8 mouse cellular contexts compared by ENCODE assay signal in the genomic region with DNA sequence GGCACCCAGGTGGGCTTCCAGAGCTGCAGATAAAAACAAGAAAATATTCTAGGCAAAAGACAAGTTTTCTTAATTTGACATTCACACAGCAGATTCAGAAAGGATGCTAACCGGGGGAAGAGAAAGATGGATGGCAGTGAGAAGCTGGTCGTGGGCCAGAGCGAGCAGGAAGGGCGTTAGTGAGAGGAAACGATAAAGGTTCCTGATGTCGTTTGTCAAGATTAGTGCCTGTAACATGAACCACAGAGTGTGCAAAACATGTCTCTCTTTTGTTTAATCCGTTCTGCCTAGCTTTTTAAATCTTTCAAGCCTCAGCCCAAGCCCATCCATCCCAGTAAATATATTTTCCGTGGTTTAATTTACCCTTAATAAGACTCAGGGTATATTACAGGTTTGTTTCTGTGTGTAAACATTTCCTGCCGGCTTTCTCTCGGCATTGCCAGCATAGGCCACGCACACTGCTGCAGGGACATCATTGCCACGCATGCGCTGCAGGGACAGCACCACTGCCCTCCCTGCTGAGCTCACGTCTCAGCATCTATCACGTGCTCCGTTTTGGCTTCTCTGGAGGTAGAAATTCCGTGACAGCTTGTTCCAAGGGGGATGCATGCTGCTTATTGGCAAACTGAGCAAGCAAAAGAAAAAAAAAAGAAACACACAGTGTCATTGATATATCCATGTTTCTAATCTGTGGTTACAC.
DNase-seq lines count a peak whose midpoint lies in the region; ATAC-seq and TF ChIP-seq lines count a peak whose summit lies in the region.

No protein-coding gene starts in this region.

- no peaks in the 10 kb centered on the region for H3K9me3 ChIP-seq in forebrain, postnatal 0 days (ENCODE audit: low read length)
- no peaks in the 10 kb centered on the region for H3K9me3 ChIP-seq in liver, embryonic 16.5 days (replicated peaks; ENCODE audit: control insufficient read depth, low read length)

- DNase-seq in adrenal gland, postnatal 14 days = peak; percentile 46
- DNase-seq in adrenal gland, postnatal 25 days = no peak
- peak; percentile 84 for DNase-seq in forebrain, postnatal 0 days
- DNase-seq in kidney, postnatal 10 days = peak; percentile 64
- DNase-seq in urinary bladder, adult 2 months (ENCODE audit: low spot score) = no peak

- H3K27me3 ChIP-seq in forebrain, postnatal 0 days (ENCODE audit: insufficient read depth, low read length) = no peaks in the 10 kb centered on the region
- H3K27me3 ChIP-seq in liver, embryonic 16.5 days (ENCODE audit: control insufficient read depth, insufficient read depth, low read depth, low read length) = no peaks in the 10 kb centered on the region

- H3K36me3 ChIP-seq in forebrain, postnatal 0 days (ENCODE audit: insufficient read depth) = no peaks in the 10 kb centered on the region
- H3K36me3 ChIP-seq in liver, embryonic 16.5 days (ENCODE audit: control insufficient read depth, insufficient read depth) = no peaks in the 10 kb centered on the region

- no peak overlapping the region for H3K4me2 ChIP-seq in forebrain, postnatal 0 days (ENCODE audit: low read depth)
- H3K4me2 ChIP-seq in liver, embryonic 16.5 days (ENCODE audit: low read depth, low read length) = no peak overlapping the region

- peak; percentile 55 for ATAC-seq in CD4-positive, CD25-positive, alpha-beta regulatory T cell, adult 4 months
- ATAC-seq in forebrain, postnatal 0 days = peak; percentile 86
- ATAC-seq in liver, embryonic 16.5 days (ENCODE audit: low read depth) = 0 out of 2 replicates have a peak, but pooled peaks have one; percentile 32
- no peak for ATAC-seq in erythroblast, adult 5-6 weeks (replicated peaks; ENCODE audit: low FRiP score, poor library complexity, severe bottlenecking)

- no peak for TF ChIP-seq CTCF in forebrain, postnatal 0 days (IDR thresholded peaks at IDR 0.05; ENCODE audit: low read depth)

- no peak overlapping the region for H3K4me3 ChIP-seq in forebrain, postnatal 0 days (ENCODE audit: low read depth, low read length)
- no peak overlapping the region for H3K4me3 ChIP-seq in liver, embryonic 16.5 days (ENCODE audit: low read depth, low read length)

- H3K9ac ChIP-seq in forebrain, postnatal 0 days = no peak overlapping the region
- no peak overlapping the region for H3K9ac ChIP-seq in liver, embryonic 16.5 days (ENCODE audit: low read depth, low read length)

- H3K4me1 ChIP-seq in forebrain, postnatal 0 days (ENCODE audit: insufficient read depth) = 0 out of 2 replicates have a peak, but pooled peaks cover 7% of the 10 kb centered on the region
- H3K4me1 ChIP-seq in liver, embryonic 16.5 days (ENCODE audit: control insufficient read depth, low read depth, low read length) = peaks cover 7% of the 10 kb centered on the region

- WGBS in forebrain, postnatal 0 days = 41% methylated on average over 17 of the region's 17 CpGs
- WGBS in liver, embryonic 16.5 days (ENCODE audit: insufficient replicate concordance) = 18% methylated on average over 17 of the region's 17 CpGs

- H3K27ac ChIP-seq in forebrain, postnatal 0 days (ENCODE audit: low read depth, low read length) = peak overlapping the region; percentile 46
- no peak overlapping the region for H3K27ac ChIP-seq in liver, embryonic 16.5 days (ENCODE audit: low read length)

Comparison
In these comparisons a context has a peak if more than half of its experiments do, and no peak if none do; other contexts are left out.
1. DNase-seq: peak in adrenal gland, postnatal 14 days (single experiment), forebrain, postnatal 0 days (single experiment) and kidney, postnatal 10 days (single experiment); none in adrenal gland, postnatal 25 days (single experiment) and urinary bladder, adult 2 months (single experiment).